Mouse (Mus musculus) heart, adult 2 months (tissue): ENCODE data around the gene Cuedc1. TPM values are rescaled to one million over a fixed set of nuclear protein-coding genes. Genes with fewer than 3 reads are reported as not detected.

Source experiments
- DNase-seq, 2 experiments: peaks; one replicate each; pipeline ENCODE4 v3.0.0; 2021
- H3K27ac ChIP-seq: fragments of 200-600 bp; 2 replicates; pipeline ENCODE4 v1.8.1; 2022
- H3K27me3 ChIP-seq: fragments of 200-500 bp; 2 replicates; pipeline ENCODE4 v1.6.1; 2012; ENCODE audit warnings: mild to moderate bottlenecking, low read length, inconsistent platforms, mixed read lengths; ENCODE audit not compliant: control insufficient read depth, insufficient read depth
- H3K36me3 ChIP-seq: fragments of 200-500 bp; 2 replicates; pipeline ENCODE4 v1.6.1; 2012; ENCODE audit warnings: low read length, inconsistent platforms; ENCODE audit not compliant: control insufficient read depth, insufficient read depth
- H3K4me1 ChIP-seq: fragments of 200-500 bp; 2 replicates; pipeline ENCODE4 v1.6.1; 2011; ENCODE audit warnings: low read length; ENCODE audit not compliant: control insufficient read depth, insufficient read depth
- H3K4me3 ChIP-seq: fragments of 200-600 bp; 2 replicates; pipeline ENCODE4 v1.8.1; 2022
- H3K79me2 ChIP-seq: fragments of 200-500 bp; replicated peaks from 2 replicates; pipeline ENCODE4 v1.6.1; 2012; ENCODE audit warnings: mild to moderate bottlenecking, inconsistent platforms, low read length, moderate library complexity, mixed read lengths; ENCODE audit not compliant: control insufficient read depth, insufficient read depth
- H3K9ac ChIP-seq: fragments of 200-500 bp; 2 replicates; pipeline ENCODE4 v1.6.1; 2012; ENCODE audit warnings: low read depth, mild to moderate bottlenecking, control low read depth, inconsistent platforms, low read length, mixed read lengths
- CTCF ChIP-seq: fragments of 200-600 bp; IDR thresholded peaks from 2 replicates; pipeline ENCODE4 v1.8.1; 2022; ENCODE audit warnings: antibody characterized with exemption, mild to moderate bottlenecking, moderate library complexity
- EP300 ChIP-seq: fragments of 200-500 bp; IDR thresholded peaks from 2 replicates; pipeline ENCODE4 v1.6.1; 2011; ENCODE audit warnings: low read depth, low read length, control low read depth; ENCODE audit not compliant: insufficient read depth
- POLR2A ChIP-seq: fragments of 200-500 bp; IDR thresholded peaks from 2 replicates; pipeline ENCODE4 v1.6.1; 2011; ENCODE audit warnings: mild to moderate bottlenecking, low read depth, low read length, control low read depth; ENCODE audit not compliant: insufficient read depth
- WGBS: fragments of 180-500 bp; shearing (Covaris S2); methylation state at CpG from one replicate; pipeline ENCODE4 v1.1.7; 2018; 5-methylcytosine and 5-hydroxymethylcytosine counted together
- intact Hi-C: fragments of 180-260 bp; cut with DNase I; formaldehyde crosslinking; loops from one replicate; pipeline ENCODE4 v1.15.1; 2025
- polyA plus RNA-seq: library from polyadenylated mRNA; depleted of rRNA; stranded (reverse); fragments of >200 nt; gene quantifications from 2 replicates; pipeline ENCODE4 v1.2.3, GENCODE M21; 2012
- total RNA-seq, 2 experiments: library from RNA; stranded (reverse); gene quantifications; 2 replicates each; pipeline ENCODE4 v1.2.3; 2021

Gene Cuedc1
- total and polyA plus RNA-seq, 3 experiments = 36.2 to 55.0 (median 49.8) TPM

- Histone ChIP-seq H3K9ac (no peak overlapping the region), H3K4me1 (peaks cover 3% of the 10 kb centered on the region), H3K79me2 (no peaks in the 10 kb centered on the region), H3K36me3 (peaks cover 21% of the 10 kb centered on the region), H3K27ac (no peak overlapping the region), H3K27me3 (no peaks in the 10 kb centered on the region), H3K4me3 (no peak overlapping the region)
- DNase-seq = peak in 1 of 2 experiments; percentile 35
- TF ChIP-seq POLR2A (0 out of 2 replicates have a peak, but pooled peaks have one; percentile 18), CTCF (peak; percentile 85), EP300 (no peak)
- intact Hi-C loops = no loop called here
- 70% methylated on average over 1 of the region's 1 CpGs for WGBS
Measured at GRCm38 (mm10) chr11:88054589-88054988, 43.3 kb upstream of the Cuedc1 start.

- intact Hi-C loops = no loop called here
- Histone ChIP-seq H3K27ac (no peak overlapping the region), H3K36me3 (peaks cover 12% of the 10 kb centered on the region), H3K79me2 (no peaks in the 10 kb centered on the region), H3K9ac (no peak overlapping the region), H3K4me1 (peaks cover 3% of the 10 kb centered on the region), H3K27me3 (no peaks in the 10 kb centered on the region), H3K4me3 (no peak overlapping the region)
- 83% methylated on average over 2 of the region's 2 CpGs for WGBS
- TF ChIP-seq EP300 (no peak), CTCF (no peak), POLR2A (no peak)
- DNase-seq = no peak
Measured at GRCm38 (mm10) chr11:88055777-88056176, 42.1 kb upstream of the Cuedc1 start.

GRCm38 (mm10) chr11:88057788-88058187 lies 40.1 kb upstream of the Cuedc1 start:
- 78% methylated on average over 2 of the region's 2 CpGs for WGBS
- DNase-seq = no peak
- H3K36me3 ChIP-seq = peaks cover 3% of the 10 kb centered on the region
- H3K9ac ChIP-seq = no peak overlapping the region
- H3K27ac ChIP-seq = no peak overlapping the region
- TF ChIP-seq CTCF (peak; percentile 26; the same call in 1 of the 2 replicates), POLR2A (no peak), EP300 (no peak)
- intact Hi-C loops = no loop called here
- no peaks in the 10 kb centered on the region for H3K79me2 ChIP-seq
- H3K4me3 ChIP-seq = no peak overlapping the region
- no peaks in the 10 kb centered on the region for H3K27me3 ChIP-seq
- peaks cover 3% of the 10 kb centered on the region for H3K4me1 ChIP-seq

- 0 out of 2 replicates have a peak, but pooled peaks have one; percentile 15 for TF ChIP-seq POLR2A
- peak; percentile 87 for TF ChIP-seq CTCF
- peak; percentile 93 for TF ChIP-seq EP300
- peak; percentile 31 to 56 for DNase-seq
- no peak overlapping the region for H3K4me3 ChIP-seq
- WGBS = 37% methylated on average over 2 of the region's 2 CpGs
- H3K9ac ChIP-seq = peak overlapping the region; percentile 25; the same call in 1 of the 2 replicates
- no peaks in the 10 kb centered on the region for H3K27me3 ChIP-seq
- no peaks in the 10 kb centered on the region for H3K79me2 ChIP-seq
- peaks cover 3% of the 10 kb centered on the region for H3K4me1 ChIP-seq
- H3K36me3 ChIP-seq = no peaks in the 10 kb centered on the region; the same call in 1 of the 2 replicates
- intact Hi-C loops = loop anchor here (1.0 kb wide), 2 partner anchors 103 to 138 kb away; no protein-coding TSS in a partner anchor
- H3K27ac ChIP-seq = no peak overlapping the region
Measured at GRCm38 (mm10) chr11:88059141-88059540, 38.7 kb upstream of the Cuedc1 start.

- 47% methylated on average over 2 of the region's 2 CpGs for WGBS
- Histone ChIP-seq H3K4me1 (peaks cover 3% of the 10 kb centered on the region), H3K27me3 (no peaks in the 10 kb centered on the region), H3K9ac (no peak overlapping the region), H3K4me3 (no peak overlapping the region), H3K36me3 (no peaks in the 10 kb centered on the region), H3K79me2 (no peaks in the 10 kb centered on the region; the same call in 1 of the 2 replicates), H3K27ac (no peak overlapping the region)
- no peak for DNase-seq
- TF ChIP-seq EP300 (no peak), CTCF (peak; percentile 69)
- intact Hi-C loops = no loop called here
Measured at GRCm38 (mm10) chr11:88061892-88062625, 35.8 kb upstream of the Cuedc1 start.

DNA sequence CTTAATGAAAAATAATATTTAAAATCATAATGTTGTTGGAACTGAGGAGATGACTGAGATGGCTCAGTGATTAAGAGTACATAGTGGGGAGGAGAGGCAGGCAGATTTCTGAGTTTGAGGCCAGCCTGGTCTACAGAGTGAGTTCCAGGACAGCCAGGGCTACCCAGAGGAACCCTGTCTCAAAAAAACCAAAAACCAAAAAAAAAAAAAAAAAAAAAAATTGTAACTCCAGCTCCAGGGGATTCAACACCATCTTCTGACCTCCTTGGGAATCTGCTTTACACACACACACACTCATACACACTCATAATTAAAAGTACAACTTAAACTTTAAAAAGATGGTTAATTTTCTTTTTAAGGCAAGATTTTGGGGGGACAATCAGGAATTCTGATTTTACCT lies 32.1 kb upstream of the Cuedc1 start:
- Histone ChIP-seq H3K4me3 (no peak overlapping the region), H3K79me2 (peaks cover 2% of the 10 kb centered on the region; the same call in 1 of the 2 replicates), H3K27me3 (no peaks in the 10 kb centered on the region), H3K9ac (no peak overlapping the region), H3K27ac (no peak overlapping the region), H3K4me1 (peaks cover 2% of the 10 kb centered on the region), H3K36me3 (peaks cover 12% of the 10 kb centered on the region)
- no peak for DNase-seq
- intact Hi-C loops = no loop called here
- TF ChIP-seq POLR2A = no peak
